Mouse (Mus musculus): Measurements from ENCODE around the gene Kcnj4.

GRCm38 (mm10) chr15:79438209-79438810, 66.7 kb downstream of the Kcnj4 start:
- TF ChIP-seq FLI1 (IDR thresholded peaks at IDR 0.05; ENCODE audit: low read length): no peak
- TF ChIP-seq GATA1 (IDR thresholded peaks at IDR 0.05; ENCODE audit: borderline replicate concordance, low read length): no peak
